Mouse (Mus musculus): ENCODE data around the gene Golga7b.

The Golga7b gene

DNA sequence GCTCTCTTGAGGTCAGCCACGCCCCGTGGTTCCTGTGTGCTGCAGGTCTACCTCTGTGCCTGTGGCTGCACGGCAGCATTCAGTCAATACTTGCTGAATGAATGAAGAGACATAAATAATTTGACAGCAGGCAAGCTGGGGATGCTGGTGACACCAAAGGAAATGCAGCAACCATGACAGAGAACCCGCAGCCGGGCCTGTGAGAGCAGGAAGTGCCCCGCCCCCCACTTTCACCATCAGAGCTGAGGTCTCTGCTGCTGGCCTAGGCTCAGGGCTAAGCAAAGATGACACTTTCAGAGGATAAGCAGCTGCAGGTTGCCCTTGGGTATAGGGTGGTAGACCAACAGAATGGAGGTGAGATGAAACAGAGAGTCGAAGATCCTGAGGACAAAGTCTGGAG, 58.8 kb downstream of the Golga7b start:
- no peak for DNase-seq

DNA sequence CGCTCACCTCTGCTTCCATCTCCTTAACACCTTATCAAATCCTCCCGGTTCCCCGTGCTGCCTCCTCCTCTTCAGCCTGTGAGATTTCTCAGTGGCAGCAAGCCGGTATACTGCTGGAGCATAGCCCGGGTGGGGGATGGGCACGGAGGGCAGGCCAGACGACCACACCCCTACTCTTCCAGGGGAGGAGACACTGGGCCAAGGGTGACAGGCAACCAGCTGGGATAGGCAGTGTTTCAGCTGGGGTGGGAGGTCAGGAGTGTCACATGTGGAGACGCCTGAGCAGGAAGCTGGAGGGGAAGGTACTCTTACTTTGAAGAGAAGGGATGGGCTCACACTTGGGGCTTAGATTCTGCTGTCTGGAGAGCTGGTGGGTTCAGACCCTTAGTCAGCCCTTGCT, 59.6 kb downstream of the Golga7b start:
- peak; percentile 36 for DNase-seq

DNA sequence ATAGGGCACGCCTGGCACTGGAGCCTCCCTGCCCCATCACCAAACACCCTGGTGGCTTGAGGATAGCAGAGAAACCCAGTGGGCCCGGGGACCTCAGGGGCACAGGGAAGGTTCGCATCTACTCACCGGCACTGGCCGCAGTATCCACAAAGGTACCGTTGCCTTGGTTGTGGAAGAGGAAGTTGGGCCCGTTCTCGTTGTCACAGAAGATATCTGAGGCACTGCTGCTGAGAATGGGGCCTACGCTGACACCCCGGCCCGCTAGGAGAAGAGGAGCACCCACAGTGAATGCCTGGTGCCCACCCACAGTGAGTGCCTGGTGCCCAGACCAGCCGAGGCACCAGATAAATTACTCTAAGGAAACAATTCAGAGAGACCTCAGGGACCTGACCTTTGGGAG, 61.6 kb downstream of the Golga7b start:
- no peak for DNase-seq

DNA sequence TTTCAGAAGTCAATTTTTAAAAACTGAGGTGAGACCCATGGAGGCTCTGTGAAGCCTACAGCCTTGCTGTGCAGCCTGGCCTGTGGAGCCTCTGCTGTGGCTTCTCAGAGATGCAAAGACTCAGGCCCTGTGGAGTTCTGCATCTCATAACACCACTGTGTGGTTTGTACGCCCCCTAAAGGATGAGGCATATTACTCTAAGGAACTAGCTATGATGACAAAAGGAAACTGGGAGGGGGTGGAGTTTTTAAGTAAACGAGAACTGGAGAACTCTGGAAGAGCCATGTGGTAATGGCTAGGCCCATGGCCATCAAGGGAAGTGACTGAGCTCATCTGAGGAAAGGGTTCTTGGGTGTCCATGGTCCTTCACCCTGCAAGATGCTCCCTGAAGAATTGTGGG, 64.0 kb downstream of the Golga7b start:
- DNase-seq, result no peak

DNA sequence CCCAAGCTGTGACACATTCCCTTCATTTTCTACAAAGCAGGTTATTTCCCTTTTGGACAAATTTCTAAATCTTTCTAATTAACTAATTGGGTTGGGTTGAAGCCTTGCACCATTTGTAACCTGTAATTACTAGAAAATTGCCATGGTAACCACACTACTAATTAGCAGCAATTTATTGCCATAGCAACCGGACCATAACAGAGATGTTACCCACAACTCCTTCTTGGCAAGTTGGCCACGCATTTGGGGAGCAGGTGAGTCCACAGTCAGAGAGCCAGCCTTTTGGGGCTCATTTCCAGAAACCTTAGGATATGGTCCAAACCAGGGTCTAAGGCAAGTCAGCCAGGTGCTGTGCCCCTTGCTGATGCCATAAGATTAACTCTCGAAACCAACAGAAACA, 64.8 kb downstream of the Golga7b start:
- DNase-seq, result no peak

DNA sequence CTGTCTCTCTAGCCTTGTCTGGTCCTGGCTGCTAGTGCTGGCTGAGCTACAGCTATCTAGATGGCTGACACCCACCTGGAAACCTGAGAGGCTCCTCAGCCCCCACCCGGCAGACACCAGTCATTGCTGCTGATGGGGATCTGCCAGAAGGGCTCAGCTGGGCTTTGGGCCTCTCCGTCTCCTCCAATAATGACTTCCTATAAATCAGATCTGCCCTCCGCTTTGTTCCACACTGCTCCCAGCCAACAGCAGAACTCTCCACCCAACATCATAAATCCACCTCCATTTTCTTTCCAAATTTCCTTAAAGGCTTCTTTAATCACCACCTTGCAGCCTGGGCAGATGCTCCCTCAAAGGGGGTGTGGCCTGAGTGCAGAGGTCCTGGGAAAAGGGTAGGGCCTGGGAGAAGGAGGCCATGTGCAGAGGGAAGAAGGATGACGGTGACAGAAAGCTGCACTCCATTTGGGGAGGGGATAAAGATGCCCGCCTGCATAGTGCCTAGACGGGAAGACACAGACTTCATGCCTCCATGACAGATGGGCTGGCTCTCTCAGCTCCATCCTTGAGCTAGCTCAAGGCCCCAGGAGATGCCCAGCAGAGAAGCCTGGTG, 67.8 kb downstream of the Golga7b start:
- DNase-seq, result no peak

DNA sequence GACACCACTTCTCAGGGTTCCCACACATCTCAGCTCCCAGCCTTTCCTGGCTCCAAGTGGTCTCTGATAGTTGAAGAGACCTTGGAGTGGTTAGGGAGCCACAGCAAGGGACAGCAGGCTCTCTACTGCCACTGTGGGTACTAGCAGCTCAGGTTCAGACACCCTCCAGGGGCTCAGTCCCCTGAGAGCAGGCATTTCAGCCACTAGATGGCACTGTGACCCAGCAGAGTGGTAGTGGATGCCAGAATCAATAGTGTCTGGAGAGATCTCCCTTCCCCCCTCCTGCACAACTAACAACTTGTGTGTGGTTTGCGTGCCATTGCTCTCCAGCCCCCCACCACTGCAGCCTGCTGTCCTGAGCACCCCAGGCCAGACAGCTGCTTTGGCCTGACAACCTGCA, 68.5 kb downstream of the Golga7b start:
- DNase-seq, result peak; percentile 88

DNA sequence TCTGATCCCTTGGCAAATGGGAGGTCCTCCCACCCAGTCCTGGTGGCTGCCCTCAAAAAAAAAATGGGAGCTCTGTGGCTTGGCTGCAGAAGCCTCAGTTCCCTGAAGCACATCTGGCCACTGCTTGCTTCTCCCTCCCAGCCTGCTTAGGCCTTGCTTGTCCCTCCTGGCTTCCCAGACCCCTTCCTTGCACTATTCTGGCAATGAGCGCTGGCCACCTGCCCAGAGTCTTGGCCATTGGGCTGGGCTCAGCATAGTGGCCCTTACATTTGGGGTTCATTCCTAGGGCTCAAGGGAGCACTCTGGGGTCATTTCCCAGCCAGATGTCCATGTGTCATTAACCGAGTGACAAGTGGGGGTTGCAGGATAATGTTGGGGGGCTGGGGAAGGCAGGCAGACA, 69.2 kb downstream of the Golga7b start:
- no peak for DNase-seq

DNA sequence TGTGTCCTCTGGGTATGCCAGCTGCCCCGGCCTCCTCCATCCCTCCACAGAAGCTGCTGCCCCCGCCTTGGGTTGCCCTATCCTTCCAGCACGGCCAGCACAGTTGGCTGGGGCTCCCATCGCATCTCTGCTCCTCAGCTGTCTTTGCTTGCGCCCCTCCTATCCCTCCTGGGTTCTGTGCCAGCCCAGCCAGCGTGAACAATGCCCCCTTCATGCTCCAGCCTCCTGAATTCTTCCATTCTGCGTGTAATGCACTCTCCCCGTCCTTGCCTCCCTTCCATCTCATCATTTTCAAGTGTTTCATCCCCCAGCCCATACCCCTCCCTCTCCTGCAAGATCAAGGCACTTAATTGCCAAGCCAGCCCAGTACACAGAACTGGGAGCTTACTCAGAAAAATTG, 69.6 kb downstream of the Golga7b start:
- DNase-seq, result peak; percentile 32

DNA sequence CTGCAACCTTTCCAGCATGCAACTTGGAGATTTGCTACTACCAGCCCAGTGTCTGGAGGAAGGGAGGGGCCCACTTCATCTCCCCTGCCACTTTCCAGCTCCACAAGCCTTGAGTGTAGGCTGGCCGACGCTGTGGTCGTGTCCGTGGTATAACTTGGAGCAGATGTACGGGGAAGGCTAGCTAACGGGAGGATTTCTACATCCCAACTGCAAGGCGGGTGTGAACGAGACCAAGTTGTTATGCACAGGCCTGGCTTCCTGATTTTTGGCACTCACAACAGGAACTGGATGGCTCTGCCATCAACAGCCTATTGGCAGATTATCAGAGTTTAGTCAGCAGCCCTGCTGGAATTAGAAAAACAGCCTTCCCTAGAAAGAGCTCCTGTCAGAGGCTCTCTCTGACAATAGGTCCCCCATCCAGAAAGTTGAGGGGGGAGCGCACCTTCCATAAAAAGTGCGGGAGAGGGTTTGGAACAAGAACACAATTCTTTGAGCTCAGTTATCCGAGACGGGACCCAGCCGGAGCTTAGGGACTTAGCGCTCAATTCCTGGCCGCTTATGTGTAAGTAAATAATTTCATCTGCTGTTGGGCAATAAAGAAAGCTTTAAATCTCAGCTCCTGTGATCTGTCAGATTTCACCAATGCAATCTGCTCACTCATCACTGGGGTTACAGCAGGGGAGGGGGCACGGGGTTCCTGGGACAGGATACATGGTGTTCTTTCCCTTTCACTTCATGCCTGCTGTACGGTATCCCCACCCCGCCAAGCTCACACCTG, 70.5 kb downstream of the Golga7b start:
- DNase-seq, result no peak
